Comparison of ENCODE assay signal across 9 mouse cellular contexts in genomic region chrX:13294505-13295228, GRCm38 (mm10). TPM values are rescaled to one million over a fixed set of nuclear protein-coding genes. Genes with fewer than 3 reads are reported as not detected.
DNase-seq lines count a peak whose midpoint lies in the region; ATAC-seq and TF ChIP-seq lines count a peak whose summit lies in the region.
"Had no signal": no experiment of that assay in that cellular context is flagged by ENCODE, and none has a peak within 500 bp of the region (broad histone marks: within the 10 kb centered on the region; RNA-seq: fewer than 3 reads in every experiment).

No protein-coding gene starts in this region.

- TF ChIP-seq EP300 in MEL (IDR thresholded peaks at IDR 0.05; ENCODE audit: low read depth in 1 of 2, low read length in 2 of 2): no peak

- H3K4me1 ChIP-seq in lung, embryonic 14.5 days (ENCODE audit: insufficient read depth): no peaks in the 10 kb centered on the region
- no peaks in the 10 kb centered on the region for H3K4me1 ChIP-seq in MEL (ENCODE audit: control insufficient read depth in 1 of 2, insufficient read depth in 2 of 2, low read length in 2 of 2)
- H3K4me1 ChIP-seq in forebrain, postnatal 0 days (ENCODE audit: insufficient read depth): no peaks in the 10 kb centered on the region
- no peaks in the 10 kb centered on the region for H3K4me1 ChIP-seq in midbrain, embryonic 16.5 days (ENCODE audit: control insufficient read depth, insufficient read depth, low read length)
- H3K4me1 ChIP-seq: megakaryocyte, embryonic 14.5 days had no signal

- DNase-seq in lung, embryonic 14.5 days: peak; percentile 26
- no peak for DNase-seq in lung, postnatal 4 days
- peak; percentile 65 for DNase-seq in MEL (ENCODE audit: low read depth, low spot score)
- DNase-seq in forebrain, postnatal 0 days: peak; percentile 14
- DNase-seq in thymus, postnatal 4 days: no peak
- DNase-seq in urinary bladder, adult 2 months (ENCODE audit: low spot score): no peak
- no peak for DNase-seq in right cerebral cortex, postnatal 14 days

- no peaks in the 10 kb centered on the region for H3K79me2 ChIP-seq in MEL (ENCODE audit: control insufficient read depth, insufficient read depth, low read length, poor library complexity)

- no peak for TF ChIP-seq CTCF in lung, embryonic 14.5 days (IDR thresholded peaks at IDR 0.05; ENCODE audit: low read depth)
- TF ChIP-seq CTCF in MEL (IDR thresholded peaks at IDR 0.05 in 2 of 3, conservative IDR thresholded peaks at IDR 0.05 in 1 of 3; ENCODE audit: control insufficient read depth in 1 of 3, insufficient read depth in 1 of 3, low read depth in 2 of 3, low read length in 3 of 3, poor library complexity in 1 of 3, severe bottlenecking in 1 of 3): no peak
- TF ChIP-seq CTCF in forebrain, postnatal 0 days (IDR thresholded peaks at IDR 0.05; ENCODE audit: low read depth): no peak

- H3K9ac ChIP-seq in lung, embryonic 14.5 days: no peak overlapping the region
- no peak overlapping the region for H3K9ac ChIP-seq in MEL (ENCODE audit: control insufficient read depth, low read depth, low read length, poor library complexity, severe bottlenecking)
- H3K9ac ChIP-seq in forebrain, postnatal 0 days: no peak overlapping the region
- no peak overlapping the region for H3K9ac ChIP-seq in midbrain, embryonic 16.5 days (ENCODE audit: low read depth, low read length)

- H3K36me3 ChIP-seq in lung, embryonic 14.5 days (ENCODE audit: insufficient read depth): peaks cover 27% of the 10 kb centered on the region
- peaks cover 8 to 23% of the 10 kb centered on the region in 2 experiments for H3K36me3 ChIP-seq in MEL (ENCODE audit: control insufficient read depth in 1 of 2, insufficient read depth in 2 of 2, low read length in 2 of 2)
- H3K36me3 ChIP-seq in forebrain, postnatal 0 days (ENCODE audit: insufficient read depth): peaks cover 12% of the 10 kb centered on the region; the same call in 1 of the 2 replicates
- H3K36me3 ChIP-seq in midbrain, embryonic 16.5 days (ENCODE audit: control insufficient read depth, insufficient read depth, low read length): peaks cover 7% of the 10 kb centered on the region; the same call in 1 of the 2 replicates

- TF ChIP-seq POLR2A in MEL (IDR thresholded peaks at IDR 0.05; ENCODE audit: control insufficient read depth in 1 of 2, insufficient read depth in 1 of 2, low read depth in 1 of 2, low read length in 2 of 2, poor library complexity in 1 of 2): peak in 1 of 2 experiments; percentile 58; a peak in 2 of 4 replicates

- WGBS in lung, embryonic 14.5 days: 36% methylated on average over 6 of the region's 6 CpGs
- 36% methylated on average over 6 of the region's 6 CpGs for WGBS in forebrain, postnatal 0 days
- 43% methylated on average over 6 of the region's 6 CpGs for WGBS in midbrain, embryonic 16.5 days

- H3K4me3 ChIP-seq in lung, embryonic 14.5 days (ENCODE audit: low read depth, low read length): no peak overlapping the region
- H3K4me3 ChIP-seq in MEL (ENCODE audit: control insufficient read depth in 1 of 2, insufficient read depth in 1 of 2, low read depth in 2 of 2, low read length in 2 of 2): no peak overlapping the region
- no peak overlapping the region for H3K4me3 ChIP-seq in forebrain, postnatal 0 days (ENCODE audit: low read depth, low read length)
- H3K4me3 ChIP-seq in midbrain, embryonic 16.5 days (ENCODE audit: low read depth, low read length): no peak overlapping the region
- H3K4me3 ChIP-seq: megakaryocyte, embryonic 14.5 days had no signal

- no peaks in the 10 kb centered on the region for H3K9me3 ChIP-seq in lung, embryonic 14.5 days (ENCODE audit: low read depth, low read length)
- no peaks in the 10 kb centered on the region for H3K9me3 ChIP-seq in MEL (replicated peaks; ENCODE audit: insufficient read depth, low read length)
- H3K9me3 ChIP-seq in forebrain, postnatal 0 days (ENCODE audit: low read length): no peaks in the 10 kb centered on the region
- H3K9me3 ChIP-seq in midbrain, embryonic 16.5 days (replicated peaks; ENCODE audit: control insufficient read depth, low read length, poor library complexity, severe bottlenecking): no peaks in the 10 kb centered on the region
- H3K9me3 ChIP-seq: megakaryocyte, embryonic 14.5 days had no signal

- no peak; the same call in 1 of the 2 replicates for TF ChIP-seq RAD21 in MEL (IDR thresholded peaks at IDR 0.05; ENCODE audit: low read depth, low read length)

- ATAC-seq in lung, embryonic 14.5 days (ENCODE audit: insufficient read depth): peak; percentile 75
- ATAC-seq in forebrain, postnatal 0 days: peak; percentile 58
- ATAC-seq in midbrain, embryonic 16.5 days: peak; percentile 54; the same call in 1 of the 2 replicates

- H3K27ac ChIP-seq in lung, embryonic 14.5 days (ENCODE audit: low read depth): no peak overlapping the region
- no peak overlapping the region for H3K27ac ChIP-seq in MEL (ENCODE audit: control insufficient read depth, low read depth, low read length)
- H3K27ac ChIP-seq in forebrain, postnatal 0 days (ENCODE audit: low read depth, low read length): no peak overlapping the region
- no peak overlapping the region for H3K27ac ChIP-seq in midbrain, embryonic 16.5 days (ENCODE audit: low read length)

- no peak overlapping the region for H3K4me2 ChIP-seq in lung, embryonic 14.5 days
- no peak overlapping the region for H3K4me2 ChIP-seq in forebrain, postnatal 0 days (ENCODE audit: low read depth)
- H3K4me2 ChIP-seq in midbrain, embryonic 16.5 days (ENCODE audit: low read length): no peak overlapping the region

- H3K27me3 ChIP-seq in lung, embryonic 14.5 days (ENCODE audit: insufficient read depth, low read length): no peaks in the 10 kb centered on the region
- no peaks in the 10 kb centered on the region for H3K27me3 ChIP-seq in MEL (ENCODE audit: control insufficient read depth in 1 of 2, insufficient read depth in 2 of 2, low read length in 2 of 2)
- H3K27me3 ChIP-seq in forebrain, postnatal 0 days (ENCODE audit: insufficient read depth, low read length): no peaks in the 10 kb centered on the region
- no peaks in the 10 kb centered on the region for H3K27me3 ChIP-seq in midbrain, embryonic 16.5 days (ENCODE audit: control insufficient read depth, insufficient read depth, low read depth, low read length)

TF ChIP-seq in MEL, 35 proteins besides CTCF, POLR2A, EP300 and RAD21:
- TF ChIP-seq CHD2 (IDR thresholded peaks at IDR 0.05; ENCODE audit: low read length): peak; percentile 19; the same call in 1 of the 2 replicates
- TF ChIP-seq SMC3 (IDR thresholded peaks at IDR 0.05; ENCODE audit: low read depth, low read length): peak; percentile 8
- 0 out of 2 replicates have a peak, but pooled peaks have one; percentile 17 for TF ChIP-seq ZMIZ1 (IDR thresholded peaks at IDR 0.05; ENCODE audit: low read depth, low read length)
- TF ChIP-seq BHLHE40 (IDR thresholded peaks at IDR 0.05; ENCODE audit: borderline replicate concordance, low read depth, low read length): peak; percentile 47; the same call in 1 of the 2 replicates
- no peak for TF ChIP-seq GATA1 (IDR thresholded peaks at IDR 0.05; ENCODE audit: low read depth, low read length)
- no peak for TF ChIP-seq HCFC1 (IDR thresholded peaks at IDR 0.05; ENCODE audit: low read depth, low read length)
- 0 out of 2 replicates have a peak, but pooled peaks have one; percentile 55 for TF ChIP-seq RCOR1 (IDR thresholded peaks at IDR 0.05; ENCODE audit: low read depth, low read length)
- no peak for TF ChIP-seq SIN3A (IDR thresholded peaks at IDR 0.05; ENCODE audit: low read length)
- no peak for TF ChIP-seq GABPA (IDR thresholded peaks at IDR 0.05; ENCODE audit: low read depth, low read length)
- peak; percentile 70 for TF ChIP-seq USF1 (IDR thresholded peaks at IDR 0.05; ENCODE audit: low read depth, low read length)
- TF ChIP-seq ZKSCAN1 (IDR thresholded peaks at IDR 0.05; ENCODE audit: low read depth, low read length): no peak
- no peak for TF ChIP-seq NELFE (IDR thresholded peaks at IDR 0.05; ENCODE audit: low read depth, low read length)
- peak; percentile 91 for TF ChIP-seq POLR2AphosphoS2 (IDR thresholded peaks at IDR 0.05; ENCODE audit: low read length)
- no peak for TF ChIP-seq KAT2A (conservative IDR thresholded peaks at IDR 0.05; ENCODE audit: low read depth, low read length)
TF ChIP-seq in MEL: peak in this region for 7.

RNA-seq across cellular contexts. Expression of gene Ddx3x, which starts 13.9 kb away (rescaled TPM):
- polyA plus RNA-seq in lung, embryonic 14.5 days (2014; fragmentation: Nextera tagmentation; extraction: Ambion mirVana): 145 and 164 TPM in 2 replicates
- total RNA-seq in MEL (2012; rRNA removed): 262 and 275 TPM in 2 replicates
- polyA plus RNA-seq in MEL (2012; ENCODE audit: insufficient read depth in 1 of 2, insufficient read length in 2 of 2, low read depth in 1 of 2, low replicate concordance in 2 of 2, missing spikeins in 1 of 2): 100 to 1,000 TPM; 146 to 267 TPM
- 153 and 219 TPM in 2 replicates for total RNA-seq in forebrain, postnatal 0 days (2014; rRNA removed)
- 101 and 114 TPM in 2 replicates for polyA plus RNA-seq in forebrain, postnatal 0 days (2015; fragmentation: Nextera tagmentation; extraction: Ambion mirVana)
- polyA plus RNA-seq in midbrain, embryonic 16.5 days (2015; fragmentation: Nextera tagmentation; extraction: Ambion mirVana): 97.9 and 106 TPM in 2 replicates
- polyA plus RNA-seq in urinary bladder, adult 2 months (2012; rRNA removed): 61.9 and 98.8 TPM in 2 replicates

Comparison
In these comparisons a context has a peak if more than half of its experiments do, and no peak if none do; other contexts are left out.
1. DNase-seq: peak in lung, embryonic 14.5 days (single experiment), MEL (single experiment) and forebrain, postnatal 0 days (single experiment); none in lung, postnatal 4 days (0 of 2), thymus, postnatal 4 days (single experiment), urinary bladder, adult 2 months (single experiment) and right cerebral cortex, postnatal 14 days (single experiment).
2. Peak in every context shown above with its lines, with median percentiles within 50 percentile points of each other: ATAC-seq.